1 mouse cellular context compared by ENCODE assay signal in the genomic region with DNA sequence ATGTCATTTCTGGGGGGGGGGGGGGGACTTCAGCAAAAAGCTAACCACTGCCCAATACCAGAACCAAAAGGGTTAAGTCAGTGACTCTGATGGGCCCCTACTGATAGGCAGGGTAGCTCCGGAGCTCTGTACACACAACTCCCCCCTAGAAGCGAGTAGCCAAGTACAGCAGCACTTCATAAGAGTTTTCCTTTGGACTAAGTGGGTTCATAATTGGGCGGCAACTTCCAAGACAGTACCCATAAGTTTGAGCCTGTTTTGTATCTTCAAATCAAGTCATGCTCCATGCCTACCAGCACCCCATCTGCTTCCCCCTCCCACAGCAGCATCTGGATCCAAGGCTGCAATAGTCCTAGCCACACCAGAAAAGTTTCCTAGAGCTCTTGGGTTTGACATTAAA.
TF ChIP-seq lines count a peak whose summit lies in the region.

No protein-coding gene starts in this region.

TF ChIP-seq in MEL, 35 proteins besides CTCF, POLR2A, EP300 and RAD21:
- TF ChIP-seq GATA1 (IDR thresholded peaks at IDR 0.05; ENCODE audit: low read depth, low read length) (no peak), ZKSCAN1 (IDR thresholded peaks at IDR 0.05; ENCODE audit: low read depth, low read length) (no peak), TAL1 (IDR thresholded peaks at IDR 0.05; ENCODE audit: low read length) (no peak), USF1 (IDR thresholded peaks at IDR 0.05; ENCODE audit: low read depth, low read length) (no peak), JUND (IDR thresholded peaks at IDR 0.05; ENCODE audit: low read depth, low read length) (no peak), ZNF384 (IDR thresholded peaks at IDR 0.05; ENCODE audit: low read depth, low read length) (no peak), MYC (IDR thresholded peaks at IDR 0.05; ENCODE audit: low read depth, low read length) (no peak)
